ENCODE assay signal across 8 mouse cellular contexts in genomic region chrX:12587958-12588355, GRCm38 (mm10). TPM values are rescaled to one million over a fixed set of nuclear protein-coding genes. Genes with fewer than 3 reads are reported as not detected.
A peak's percentile ranks its signal among the peaks of the same experiment; 100 is the strongest.
DNase-seq lines count a peak whose midpoint lies in the region; ATAC-seq lines count a peak whose summit lies in the region.

No protein-coding gene starts in this region.

- 0 out of 2 replicates have a peak, but pooled peaks have one; percentile 7 for ATAC-seq in frontal cortex, adult (ENCODE audit: low TSS enrichment)
- peak; percentile 37; the same call in 1 of the 2 replicates for ATAC-seq in embryonic facial prominence, embryonic 14.5 days (ENCODE audit: low read depth)
- peak; percentile 40; the same call in 1 of the 2 replicates for ATAC-seq in limb, embryonic 15.5 days (ENCODE audit: insufficient number of reproducible peaks, low FRiP score, low TSS enrichment, low read depth)
- peak; percentile 30; the same call in 1 of the 2 replicates for ATAC-seq in stomach, embryonic 15.5 days (ENCODE audit: insufficient read depth, low FRiP score, low read depth)

- H3K36me3 ChIP-seq in embryonic facial prominence, embryonic 14.5 days (ENCODE audit: control insufficient read depth, insufficient read depth, low read length), result no peaks in the 10 kb centered on the region
- H3K36me3 ChIP-seq in limb, embryonic 15.5 days, result no peaks in the 10 kb centered on the region
- no peaks in the 10 kb centered on the region for H3K36me3 ChIP-seq in stomach, embryonic 15.5 days

- WGBS in embryonic facial prominence, embryonic 14.5 days, result 36% methylated on average over 10 of the region's 18 CpGs
- 28% methylated on average over 15 of the region's 18 CpGs for WGBS in limb, embryonic 15.5 days
- 21% methylated on average over 17 of the region's 18 CpGs for WGBS in stomach, embryonic 15.5 days

- peak overlapping the region; percentile 52 for H3K4me2 ChIP-seq in embryonic facial prominence, embryonic 14.5 days (ENCODE audit: low read depth, low read length)
- H3K4me2 ChIP-seq in limb, embryonic 15.5 days, result peak overlapping the region; percentile 43
- peak overlapping the region; percentile 45 for H3K4me2 ChIP-seq in stomach, embryonic 15.5 days

- peak overlapping the region; percentile 77 for H3K9ac ChIP-seq in embryonic facial prominence, embryonic 14.5 days (ENCODE audit: low read depth, low read length)
- peak overlapping the region; percentile 52 for H3K9ac ChIP-seq in limb, embryonic 15.5 days
- peak overlapping the region; percentile 73 for H3K9ac ChIP-seq in stomach, embryonic 15.5 days

- H3K27me3 ChIP-seq in embryonic facial prominence, embryonic 14.5 days (replicated peaks; ENCODE audit: control insufficient read depth, insufficient read depth, low read length), result 0 out of 2 replicates have a peak, but pooled peaks cover 5% of the 10 kb centered on the region
- peaks cover 6% of the 10 kb centered on the region for H3K27me3 ChIP-seq in limb, embryonic 15.5 days
- H3K27me3 ChIP-seq in stomach, embryonic 15.5 days (replicated peaks), result no peaks in the 10 kb centered on the region; the same call in 1 of the 2 replicates

- intact Hi-C loops in left cerebral cortex, postnatal 10 days (cut with DNase I), result no loop called here

- no peaks in the 10 kb centered on the region for H3K9me3 ChIP-seq in embryonic facial prominence, embryonic 14.5 days (ENCODE audit: control insufficient read depth, low read length)
- no peaks in the 10 kb centered on the region for H3K9me3 ChIP-seq in limb, embryonic 15.5 days
- no peaks in the 10 kb centered on the region for H3K9me3 ChIP-seq in stomach, embryonic 15.5 days

- peak overlapping the region; percentile 80 for H3K27ac ChIP-seq in embryonic facial prominence, embryonic 14.5 days (replicated peaks; ENCODE audit: low read depth, low read length)
- peak overlapping the region; percentile 86 for H3K27ac ChIP-seq in limb, embryonic 15.5 days
- H3K27ac ChIP-seq in stomach, embryonic 15.5 days, result peak overlapping the region; percentile 74

- H3K4me1 ChIP-seq in embryonic facial prominence, embryonic 14.5 days (ENCODE audit: control insufficient read depth, insufficient read depth, low read length), result no peaks in the 10 kb centered on the region
- H3K4me1 ChIP-seq in limb, embryonic 15.5 days, result no peaks in the 10 kb centered on the region; the same call in 1 of the 2 replicates
- H3K4me1 ChIP-seq in stomach, embryonic 15.5 days, result no peaks in the 10 kb centered on the region

- DNase-seq in frontal cortex, postnatal 36 days (ENCODE audit: low spot score in 2 of 2), result no peak
- DNase-seq in A20 (ENCODE audit: low read depth, low spot score), result peak; percentile 42
- peak; percentile 2 for DNase-seq in embryonic facial prominence, embryonic 14.5 days (ENCODE audit: low spot score)
- DNase-seq in left cerebral cortex, adult 9 months (ENCODE audit: low spot score in 2 of 2), result no peak
- DNase-seq in left cerebral cortex, postnatal 10 days (ENCODE audit: extremely low spot score in 1 of 2, low spot score in 2 of 2), result no peak

- peak overlapping the region; percentile 68 for H3K4me3 ChIP-seq in embryonic facial prominence, embryonic 14.5 days (ENCODE audit: low read depth, low read length)
- peak overlapping the region; percentile 64 for H3K4me3 ChIP-seq in limb, embryonic 15.5 days
- H3K4me3 ChIP-seq in stomach, embryonic 15.5 days (replicated peaks), result peak overlapping the region; percentile 68

RNA-seq across cellular contexts. Expression of gene Atp6ap2, which starts 0.4 kb away (rescaled TPM):
- polyA plus RNA-seq in embryonic facial prominence, embryonic 14.5 days (2014; fragmentation: Nextera tagmentation; extraction: Ambion mirVana), result 77.6 and 77.7 TPM in 2 replicates
- polyA plus RNA-seq in limb, embryonic 15.5 days (2015; fragmentation: Nextera tagmentation; extraction: Ambion mirVana), result 81.1 and 85.8 TPM in 2 replicates
- polyA plus RNA-seq in stomach, embryonic 15.5 days (2015; fragmentation: Nextera tagmentation; extraction: Ambion mirVana), result 116 and 124 TPM in 2 replicates
- 100 to 1,000 TPM; 209 to 221 TPM for total RNA-seq in left cerebral cortex, postnatal 10 days (2021)

Comparison
In these comparisons a context has a peak if more than half of its experiments do, and no peak if none do; other contexts are left out.
1. DNase-seq: peak in A20 (single experiment) and embryonic facial prominence, embryonic 14.5 days (single experiment); none in frontal cortex, postnatal 36 days (0 of 2), left cerebral cortex, adult 9 months (0 of 2) and left cerebral cortex, postnatal 10 days (0 of 2).
2. Peak in every context shown above with its lines, with median percentiles within 50 percentile points of each other: ATAC-seq, H3K27ac ChIP-seq, H3K4me2 ChIP-seq, H3K4me3 ChIP-seq and H3K9ac ChIP-seq.